Mouse (Mus musculus) thymus, postnatal 14 days (tissue): ENCODE measurements around the gene Kif16b.

Experiments used
- DNase-seq: peaks from one replicate; pipeline ENCODE4 v3.0.0; 2021

The Kif16b gene

DNA sequence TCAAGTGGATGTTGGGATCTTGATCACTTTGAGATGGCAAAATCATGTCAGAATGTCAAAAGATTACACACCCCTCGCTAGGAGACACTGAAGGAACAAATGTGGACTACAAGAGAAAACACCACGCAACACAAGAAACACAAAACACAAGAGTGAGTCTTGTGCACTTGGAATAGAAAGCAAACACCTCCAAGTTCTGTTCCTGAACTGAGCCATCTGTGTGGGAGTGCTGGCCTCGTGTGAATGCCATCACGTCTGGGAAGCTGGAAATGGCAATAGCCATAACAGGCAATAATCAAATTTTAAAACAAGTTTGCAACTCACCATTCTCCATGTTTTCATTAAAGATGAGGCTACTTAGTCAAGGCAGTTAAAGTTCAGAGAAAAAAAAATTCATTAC is 254.5 kb downstream of the Kif16b start:
- no peak for DNase-seq

- no peak for DNase-seq
Observed at GRCm38 (mm10) chr2:142641766-142642165, 259.6 kb downstream of the Kif16b start.

DNA sequence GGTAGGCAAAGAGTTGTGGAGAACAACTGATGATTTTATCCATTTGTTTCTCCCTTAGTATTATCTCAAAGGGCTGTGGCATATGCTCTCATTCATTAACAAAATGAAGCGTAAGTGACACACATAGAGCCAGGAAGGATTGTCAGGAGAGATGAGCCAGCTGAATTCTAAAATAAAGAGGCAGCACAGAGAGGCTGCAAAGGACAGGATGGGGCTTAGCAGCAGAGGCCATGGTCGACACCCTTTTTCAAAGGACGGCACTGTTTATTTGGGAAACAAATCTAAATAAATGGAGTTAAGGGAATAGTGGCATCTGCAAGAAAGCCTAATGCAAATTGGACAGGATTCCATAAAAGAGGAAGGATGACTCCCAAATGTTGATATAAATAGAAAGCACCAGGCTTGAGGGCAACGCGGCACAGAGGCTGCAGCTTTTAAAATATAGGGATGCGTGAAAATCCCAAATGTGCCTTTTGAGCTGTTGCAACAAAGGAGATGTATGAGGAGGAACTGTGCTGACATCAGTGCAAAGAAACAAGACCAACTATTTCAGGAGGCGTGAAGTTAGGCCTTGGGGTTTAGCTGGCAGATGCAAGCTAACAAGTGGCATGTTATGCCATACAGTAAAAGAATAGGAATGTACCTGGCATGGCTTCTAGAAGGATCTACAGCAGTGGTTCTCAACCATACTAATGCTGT is 265.6 kb downstream of the Kif16b start:
- no peak for DNase-seq

GRCm38 (mm10) chr2:142633996-142634559 is 267.3 kb downstream of the Kif16b start:
- no peak for DNase-seq

- no peak for DNase-seq
Observed at GRCm38 (mm10) chr2:142629523-142630312, 271.6 kb downstream of the Kif16b start.

GRCm38 (mm10) chr2:142625756-142626155 is 275.6 kb downstream of the Kif16b start:
- DNase-seq = no peak

DNA sequence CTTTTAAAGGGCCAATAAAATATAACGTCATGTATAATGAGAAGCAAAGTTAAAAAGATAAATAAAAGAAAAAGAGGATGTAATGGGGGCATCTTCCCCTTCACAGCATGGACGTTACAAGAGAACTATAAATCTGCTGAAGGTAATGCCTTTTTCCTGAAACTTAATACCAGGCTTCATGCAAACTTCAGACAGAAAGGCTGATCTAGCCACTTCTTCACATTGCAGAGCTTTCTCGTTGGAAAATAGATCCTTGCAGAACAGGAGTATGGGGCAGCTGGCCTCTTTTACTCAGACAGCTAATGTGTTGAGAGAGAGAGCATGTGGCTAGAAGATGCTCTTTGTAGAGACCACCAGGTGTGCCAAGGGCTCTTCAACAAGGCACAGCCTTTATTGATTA is 276.2 kb downstream of the Kif16b start:
- no peak for DNase-seq

- DNase-seq = no peak
Observed at GRCm38 (mm10) chr2:142624254-142624653, 277.1 kb downstream of the Kif16b start.

- no peak for DNase-seq
Observed at GRCm38 (mm10) chr2:142621152-142621551, 280.2 kb downstream of the Kif16b start.

GRCm38 (mm10) chr2:142619926-142620325 is 281.4 kb downstream of the Kif16b start:
- DNase-seq = no peak

DNA sequence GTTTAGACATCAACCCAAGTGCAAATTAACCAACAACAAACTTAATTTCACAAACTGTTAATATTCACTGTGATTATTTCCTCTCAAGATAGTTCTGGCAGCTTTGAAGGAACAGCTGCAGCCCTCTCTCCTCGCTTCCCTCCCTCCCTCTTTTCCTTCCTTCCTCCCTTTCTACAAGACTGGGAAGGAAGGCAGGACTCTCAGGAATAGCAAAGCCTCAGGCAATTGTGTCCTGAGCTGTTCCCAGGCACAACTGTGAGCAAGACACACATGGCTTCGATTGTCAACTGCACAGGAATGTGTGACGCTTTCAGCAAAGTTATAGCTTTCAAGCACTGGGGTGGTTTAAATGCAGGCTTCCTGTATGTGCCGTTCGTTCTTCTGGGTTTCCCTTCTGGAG is 286.8 kb downstream of the Kif16b start:
- no peak for DNase-seq

DNA sequence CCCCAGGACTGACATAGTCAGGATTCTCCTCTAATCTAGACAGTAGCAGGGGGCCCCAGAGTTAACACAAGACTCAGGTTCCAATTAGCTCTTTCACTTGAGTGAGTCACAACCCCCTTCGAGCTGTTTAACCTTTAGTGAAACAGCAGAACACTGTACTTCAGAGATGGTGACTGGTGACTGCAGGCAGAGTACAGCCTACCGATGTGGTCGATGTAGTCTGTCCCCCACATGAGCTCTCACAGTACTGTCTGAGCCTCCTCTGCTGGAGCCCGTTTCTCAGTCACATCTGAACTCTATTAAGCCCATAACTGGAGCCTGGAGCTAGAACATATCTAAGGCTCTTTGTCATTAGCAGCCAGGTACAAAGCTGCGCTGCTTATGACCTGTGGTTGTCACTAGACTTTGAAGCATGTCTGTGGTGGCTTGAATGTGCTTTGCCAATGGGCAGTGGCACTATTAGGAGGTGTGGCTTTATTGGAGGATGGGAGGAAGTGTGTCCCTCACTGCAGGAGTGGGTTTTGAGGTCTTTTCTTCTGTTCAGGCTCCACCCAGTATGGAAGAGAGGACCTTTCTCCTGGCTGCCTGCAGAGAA is 288.9 kb downstream of the Kif16b start:
- no peak for DNase-seq

GRCm38 (mm10) chr2:142611113-142611512 is 290.2 kb downstream of the Kif16b start:
- DNase-seq = peak; percentile 29

GRCm38 (mm10) chr2:142610206-142610605 is 291.1 kb downstream of the Kif16b start:
- DNase-seq = no peak

DNA sequence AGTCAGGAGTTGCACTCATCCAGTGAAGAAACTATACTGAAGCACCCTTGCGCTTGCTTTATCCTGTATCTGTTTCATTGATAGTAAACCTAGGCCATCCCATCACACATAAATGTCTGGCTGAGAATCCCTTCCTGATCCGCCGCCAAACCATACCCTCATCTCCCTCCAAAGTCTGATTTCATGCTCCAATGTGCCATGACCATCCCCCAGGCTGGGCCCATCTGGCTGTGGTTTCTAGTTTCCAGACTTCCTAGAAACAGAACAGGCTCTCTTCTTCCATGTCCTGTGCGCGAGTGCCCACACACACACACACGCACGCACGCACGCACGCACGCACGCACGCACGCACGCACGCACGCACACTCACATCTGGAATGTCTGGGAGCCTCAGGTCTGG is 292.6 kb downstream of the Kif16b start:
- DNase-seq = no peak

DNA sequence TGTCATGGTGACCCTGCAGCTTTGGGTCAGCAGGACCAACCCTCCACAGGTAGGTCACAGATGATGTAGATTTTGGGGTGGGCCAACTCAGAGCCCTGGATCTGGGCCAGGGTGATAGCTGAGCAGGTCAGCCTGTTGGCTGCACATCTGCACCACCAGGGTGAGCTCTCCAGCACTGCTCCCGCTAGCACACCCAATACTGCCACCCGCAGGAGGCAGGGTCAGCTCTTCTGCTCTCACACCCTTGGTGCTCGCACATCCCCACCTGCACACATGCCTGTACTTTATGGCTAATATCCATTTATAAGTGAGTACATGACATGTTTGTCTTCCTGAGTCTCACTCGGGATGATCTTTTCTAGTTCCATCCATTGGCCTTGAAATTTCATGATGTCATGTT is 296.6 kb downstream of the Kif16b start:
- no peak for DNase-seq

GRCm38 (mm10) chr2:142603210-142603609 is 298.1 kb downstream of the Kif16b start:
- no peak for DNase-seq

- no peak for DNase-seq
Observed at GRCm38 (mm10) chr2:142599235-142599634, 302.1 kb downstream of the Kif16b start.

DNA sequence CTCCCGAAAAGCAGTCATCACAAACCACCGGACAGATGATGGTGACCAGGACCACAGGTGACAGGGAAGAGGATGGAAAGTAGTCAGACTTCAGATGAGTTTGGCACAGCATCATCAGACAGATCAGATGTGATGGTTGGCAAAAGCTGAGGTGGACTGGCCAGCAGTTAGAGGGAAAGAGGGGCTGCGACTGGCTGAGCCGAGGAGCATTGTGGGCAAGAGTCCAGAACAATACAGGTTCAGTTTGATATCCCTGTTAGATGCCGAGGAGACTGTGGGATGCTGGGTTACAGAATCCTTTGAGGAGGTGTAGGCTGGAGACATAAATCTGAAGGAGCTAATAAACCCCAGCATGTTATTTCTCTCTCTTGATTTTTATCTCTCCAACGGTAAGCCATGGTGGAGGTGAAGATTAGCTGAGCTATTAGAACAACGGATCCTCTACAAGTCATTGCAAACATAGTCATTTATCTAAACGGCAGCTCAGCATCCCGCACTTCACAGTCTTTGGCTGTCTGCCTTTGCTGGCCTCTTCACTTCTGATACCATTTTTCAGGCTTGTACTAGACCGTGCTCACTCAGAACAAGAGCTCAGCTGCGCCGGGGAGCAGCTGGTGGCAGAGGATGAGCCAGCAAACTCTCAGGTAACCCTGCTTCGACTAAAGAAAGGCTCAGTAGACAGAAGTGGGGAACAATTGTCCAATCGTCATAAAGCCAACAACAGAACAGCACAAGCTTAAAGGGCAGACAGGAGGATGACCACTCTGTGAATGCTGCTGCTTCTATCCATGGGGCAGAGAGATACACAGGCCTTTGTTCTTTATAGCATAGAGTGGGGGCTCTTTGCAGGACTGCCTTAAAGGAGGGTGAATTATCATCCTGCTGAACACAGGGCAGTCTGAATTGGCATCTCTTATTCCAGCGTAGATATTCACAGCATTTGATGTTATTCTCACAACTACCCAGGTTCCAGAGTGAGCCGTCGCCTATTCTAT is 304.9 kb downstream of the Kif16b start:
- no peak for DNase-seq

GRCm38 (mm10) chr2:142590938-142591337 is 310.4 kb downstream of the Kif16b start:
- no peak for DNase-seq

DNA sequence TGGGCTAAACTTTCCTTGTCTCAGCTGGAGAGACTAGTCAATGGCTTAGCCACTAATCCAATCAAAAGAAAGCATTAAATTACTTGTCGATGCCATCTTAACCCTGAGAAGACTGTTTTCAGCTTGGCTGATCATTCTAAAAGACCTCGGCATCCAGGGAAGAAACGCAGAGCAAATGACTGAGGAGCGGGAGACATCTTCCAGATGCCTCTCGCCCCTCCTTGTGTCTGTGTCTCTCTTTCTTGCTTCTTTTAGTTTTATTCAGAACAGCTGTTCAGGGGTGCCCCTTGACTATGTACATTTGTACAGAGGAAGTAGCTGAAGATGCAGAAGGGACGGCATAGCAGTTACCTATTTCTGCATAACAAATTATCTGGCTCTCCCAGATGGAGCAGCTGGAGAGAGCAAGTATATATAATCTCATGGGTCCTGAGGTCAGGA is 311.0 kb downstream of the Kif16b start:
- DNase-seq = no peak
